Mouse (Mus musculus): ENCODE results near the gene Fgf15.
"Not testable (repeated sequence)": the region's sequence is repeated elsewhere in the genome, so short reads cannot be mapped to it uniquely, and the experiment has no call there.

The Fgf15 gene

GRCm38 (mm10) chr7:144896294-144897218, at the start of gene Fgf15:
Fgf15 (plus strand) TSS chr7:144896531.
- DNase-seq, result no peak

- no peak for DNase-seq
Observed at GRCm38 (mm10) chr7:144847067-144847466, 49.3 kb upstream of the Fgf15 start, which contains the start of gene Fgf4. Fgf4 (plus strand) TSS chr7:144847367.

GRCm38 (mm10) chr7:144851321-144851720, 45.0 kb upstream of the Fgf15 start:
- no peak for DNase-seq

GRCm38 (mm10) chr7:144854966-144855365, 41.4 kb upstream of the Fgf15 start:
- DNase-seq, result no peak

GRCm38 (mm10) chr7:144857158-144857557, 39.2 kb upstream of the Fgf15 start:
- no peak for DNase-seq

- no peak for DNase-seq
Observed at GRCm38 (mm10) chr7:144857826-144858342, 38.4 kb upstream of the Fgf15 start.

GRCm38 (mm10) chr7:144858702-144859101, 37.6 kb upstream of the Fgf15 start:
- no peak for DNase-seq

GRCm38 (mm10) chr7:144861056-144861768, 35.1 kb upstream of the Fgf15 start:
- DNase-seq, result no peak

GRCm38 (mm10) chr7:144861769-144862070, 34.6 kb upstream of the Fgf15 start:
- no peak for DNase-seq

GRCm38 (mm10) chr7:144862126-144862525, 34.2 kb upstream of the Fgf15 start:
- DNase-seq, result peak; percentile 28

- no peak for DNase-seq
Observed at GRCm38 (mm10) chr7:144862712-144863111, 33.6 kb upstream of the Fgf15 start.

GRCm38 (mm10) chr7:144863196-144863595, 33.1 kb upstream of the Fgf15 start:
- no peak for DNase-seq

- no peak for DNase-seq
Observed at GRCm38 (mm10) chr7:144864160-144864670, 32.1 kb upstream of the Fgf15 start.

- no peak for DNase-seq
Observed at GRCm38 (mm10) chr7:144867161-144867560, 29.2 kb upstream of the Fgf15 start.

- DNase-seq, result no peak
Observed at GRCm38 (mm10) chr7:144867602-144868001, 28.7 kb upstream of the Fgf15 start.

GRCm38 (mm10) chr7:144872420-144872819, 23.9 kb upstream of the Fgf15 start:
- DNase-seq, result no peak

- DNase-seq, result no peak
Observed at GRCm38 (mm10) chr7:144873160-144873559, 23.2 kb upstream of the Fgf15 start.

GRCm38 (mm10) chr7:144874226-144874625, 22.1 kb upstream of the Fgf15 start:
- DNase-seq, result no peak

- DNase-seq, result no peak
Observed at GRCm38 (mm10) chr7:144878401-144878800, 17.9 kb upstream of the Fgf15 start.

GRCm38 (mm10) chr7:144883106-144883505, 13.2 kb upstream of the Fgf15 start:
- no peak for DNase-seq

GRCm38 (mm10) chr7:144887672-144888071, 8.7 kb upstream of the Fgf15 start:
- no peak for DNase-seq

- no peak for DNase-seq
Observed at GRCm38 (mm10) chr7:144888564-144889299, 7.6 kb upstream of the Fgf15 start.

- not testable (repeated sequence) for DNase-seq
Observed at GRCm38 (mm10) chr7:144890661-144891060, 5.7 kb upstream of the Fgf15 start.

All from cerebellum, adult 11-12 months (tissue).